Mouse (Mus musculus) embryonic facial prominence, embryonic 13.5 days (tissue): Measurements from ENCODE around the gene Gm3139. TPM values are rescaled to one million over a fixed set of nuclear protein-coding genes. Genes with fewer than 3 reads are reported as not detected.
"Not testable (repeated sequence)": the region's sequence is repeated elsewhere in the genome, so short reads cannot be mapped to it uniquely, and the experiment has no call there.

Experiments
- ATAC-seq: fragments of 200-750 bp; cut with Nextera tagmentation; 2 replicates; pipeline ENCODE4 v1.8.0; 2017; ENCODE audit warnings: low read depth; ENCODE audit not compliant: insufficient number of reproducible peaks, insufficient read depth, low FRiP score, low TSS enrichment
- H3K27ac ChIP-seq: fragments of 300-500 bp; sonication (generic); 2 replicates; pipeline ENCODE4 v1.5.1; 2015; ENCODE audit warnings: moderate library complexity, mild to moderate bottlenecking, inconsistent platforms
- H3K27me3 ChIP-seq: fragments of 300-500 bp; sonication (generic); 2 replicates; pipeline ENCODE4 v1.6.1; 2015; ENCODE audit warnings: mild to moderate bottlenecking, inconsistent platforms
- H3K36me3 ChIP-seq: fragments of 300-500 bp; sonication (generic); 2 replicates; pipeline ENCODE4 v1.6.1; 2015; ENCODE audit warnings: mild to moderate bottlenecking, inconsistent platforms
- H3K4me1 ChIP-seq: fragments of 300-500 bp; sonication (generic); 2 replicates; pipeline ENCODE4 v1.6.1; 2015; ENCODE audit warnings: inconsistent platforms
- H3K4me2 ChIP-seq: fragments of 300-500 bp; sonication (generic); 2 replicates; pipeline ENCODE4 v1.6.1; 2015; ENCODE audit warnings: moderate library complexity, mild to moderate bottlenecking, inconsistent platforms
- H3K4me3 ChIP-seq: fragments of 300-500 bp; sonication (generic); 2 replicates; pipeline ENCODE4 v1.5.1; 2015; ENCODE audit warnings: mild to moderate bottlenecking, inconsistent platforms
- H3K9ac ChIP-seq: fragments of 300-500 bp; sonication (generic); 2 replicates; pipeline ENCODE4 v1.6.1; 2015; ENCODE audit warnings: mild to moderate bottlenecking, inconsistent platforms
- H3K9me3 ChIP-seq: fragments of 300-500 bp; sonication (generic); 2 replicates; pipeline ENCODE4 v1.6.1; 2016; ENCODE audit warnings: inconsistent platforms
- WGBS: fragments of 180-500 bp; shearing (Covaris S2); methylation state at CpG from one replicate; pipeline ENCODE4 v1.1.7; 2015; ENCODE audit warnings: mixed read lengths; 5-methylcytosine and 5-hydroxymethylcytosine counted together
- polyA plus RNA-seq: library from polyadenylated mRNA; unstranded; fragments of >200 nt; fragmentation: Nextera tagmentation; extraction: Ambion mirVana; gene quantifications from 2 replicates; pipeline ENCODE4 v1.2.1, GENCODE M21; 2015

Gm3139 gene
- not detected in 2 replicates for polyA plus RNA-seq

DNA sequence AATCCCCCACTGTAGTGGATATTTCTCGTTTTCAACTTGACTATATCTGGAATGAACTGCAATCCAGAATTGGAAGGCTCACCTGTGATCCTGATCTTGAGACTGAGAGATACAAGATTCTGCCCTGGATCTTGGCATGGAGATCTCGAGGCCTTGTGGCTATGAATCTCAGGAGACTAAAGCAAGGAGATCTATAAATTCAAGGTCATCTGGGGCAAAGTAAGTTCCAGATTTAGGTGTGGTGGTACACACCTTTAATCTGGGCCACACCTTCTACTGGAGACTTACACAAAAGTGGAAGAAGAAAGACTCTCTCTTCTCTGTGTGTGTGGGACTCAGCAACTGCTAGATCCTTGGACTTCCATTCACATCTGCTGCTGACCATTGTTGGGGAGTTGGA is at the start of gene Gm3139:
Gm3139 (plus strand) TSS at position 301 of the 400 bp plus-strand sequence.
- H3K27ac ChIP-seq, H3K9ac ChIP-seq, H3K4me2 ChIP-seq, H3K4me3 ChIP-seq, ATAC-seq, H3K9me3 ChIP-seq, H3K36me3 ChIP-seq, H3K27me3 ChIP-seq, H3K4me1 ChIP-seq: not testable (repeated sequence)
- WGBS: no CpG with 5 or more reads among the region's 2 CpGs

Other genes with a start within 250 kb of the Gm3139 start
- gene A430089I19Rik, start 219.5 kb upstream of the Gm3139 start, polyA plus RNA-seq: not detected in 2 replicates
- gene Gm6502, start 211.9 kb upstream of the Gm3139 start, polyA plus RNA-seq: not detected in 2 replicates
- gene AA792892, start 186.5 kb upstream of the Gm3139 start, polyA plus RNA-seq: not detected in 2 replicates
- not detected in 2 replicates for gene Gm7682, start 80.5 kb upstream of the Gm3139 start, polyA plus RNA-seq
- gene Gm3147, start 90.1 kb downstream of the Gm3139 start, polyA plus RNA-seq: not detected in 2 replicates
- gene Gm6509, start 97.7 kb downstream of the Gm3139 start, polyA plus RNA-seq: not detected in 2 replicates
- gene Gm6205, start 122.1 kb downstream of the Gm3139 start, polyA plus RNA-seq: not detected in 2 replicates